Mouse (Mus musculus): ENCODE measurements at regions not wholly inside any gene's neighbourhood (a gene's known extent, or its start where the extent isn't known, plus 50 kb on each side); places are given as distances from the start of the nearest gene placed in this dataset.

DNA sequence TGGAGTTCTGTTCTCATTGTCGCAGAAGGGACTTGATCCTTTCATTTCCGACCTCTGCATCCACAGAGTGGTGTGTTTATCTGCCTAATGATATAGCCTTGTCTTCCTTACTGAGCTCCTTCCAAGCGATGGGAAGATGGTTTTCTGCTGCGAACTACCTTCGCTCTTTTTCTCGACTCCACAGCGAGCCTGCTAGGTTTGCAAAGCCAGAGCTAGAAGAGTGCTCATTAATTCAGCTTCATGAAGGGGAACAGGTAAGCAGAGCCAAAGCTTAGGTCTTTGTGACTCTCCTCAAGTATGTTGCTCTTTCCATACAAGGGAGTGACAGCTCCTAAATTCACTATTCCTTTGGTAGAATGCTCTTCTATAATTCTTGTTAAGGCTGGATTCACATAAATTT, 176.9 kb upstream of the Ogfrl1 start:
- TF ChIP-seq CTCF (conservative IDR thresholded peaks at IDR 0.05; ENCODE audit: low read length) (no peak), NANOG (IDR thresholded peaks at IDR 0.05; ENCODE audit: borderline replicate concordance, low read length) (no peak), POU5F1 (IDR thresholded peaks at IDR 0.05; ENCODE audit: borderline replicate concordance, low read length) (no peak)
